Mouse (Mus musculus): ENCODE measurements at regions not wholly inside any gene's neighbourhood (a gene's known extent, or its start where the extent isn't known, plus 50 kb on each side); places are given as distances from the start of the nearest gene placed in this dataset.

DNA sequence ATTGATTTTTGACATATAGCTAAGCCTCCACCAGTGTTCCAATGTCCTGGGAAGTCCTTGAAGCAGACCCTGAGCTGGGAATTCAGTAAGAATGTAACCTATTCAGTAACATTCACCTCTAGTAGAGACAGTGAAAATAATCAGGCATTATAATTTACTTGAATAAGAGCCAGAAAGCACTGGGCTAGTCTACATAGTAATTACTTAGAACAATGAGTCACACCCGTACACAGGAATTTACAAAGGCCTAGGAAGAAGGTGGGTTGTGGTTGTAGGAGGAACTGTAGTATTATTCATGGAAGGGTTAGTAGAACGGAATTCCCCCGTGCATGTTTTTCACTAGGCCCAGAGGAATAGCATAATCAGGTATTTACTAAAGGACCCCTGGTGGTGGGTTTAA is 106.3 kb upstream of the Ddhd1 start:
- H3K4me2 ChIP-seq: no peak overlapping the region
- no peaks in the 10 kb centered on the region for H3K27me3 ChIP-seq (replicated peaks)
- H3K9me3 ChIP-seq (replicated peaks): 0 out of 2 replicates have a peak, but pooled peaks cover 4% of the 10 kb centered on the region
- no peak overlapping the region for H3K27ac ChIP-seq
- no peak overlapping the region for H3K4me3 ChIP-seq
- ATAC-seq: no peak
- no peaks in the 10 kb centered on the region for H3K4me1 ChIP-seq
- H3K36me3 ChIP-seq: no peaks in the 10 kb centered on the region
- no peak overlapping the region for H3K9ac ChIP-seq
- WGBS (ENCODE audit: insufficient replicate concordance): 69% methylated on average over 3 of the region's 3 CpGs

DNA sequence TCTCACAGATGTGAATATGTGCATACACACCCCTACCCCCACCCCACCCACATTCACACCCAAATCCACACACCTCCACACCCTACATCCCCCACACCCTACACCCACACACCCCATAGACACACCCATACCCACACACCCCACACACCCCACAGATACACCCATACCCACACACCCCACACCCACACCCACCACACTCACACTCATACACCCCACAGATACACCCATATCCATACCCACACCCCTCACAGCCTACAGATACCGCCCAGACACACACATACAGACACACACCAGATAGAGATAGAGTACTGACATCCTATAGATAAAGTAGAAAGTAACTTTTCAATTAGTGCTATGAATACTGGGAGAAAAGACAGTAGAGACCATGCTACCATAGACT is 108.6 kb upstream of the Ddhd1 start:
- H3K4me1 ChIP-seq: no peaks in the 10 kb centered on the region
- H3K4me3 ChIP-seq: no peak overlapping the region
- WGBS (ENCODE audit: insufficient replicate concordance): 69% methylated on average over 1 of the region's 1 CpGs
- no peaks in the 10 kb centered on the region for H3K27me3 ChIP-seq (replicated peaks)
- H3K27ac ChIP-seq: no peak overlapping the region
- H3K36me3 ChIP-seq: no peaks in the 10 kb centered on the region
- ATAC-seq: no peak
- 0 out of 2 replicates have a peak, but pooled peaks cover 4% of the 10 kb centered on the region for H3K9me3 ChIP-seq (replicated peaks)
- H3K4me2 ChIP-seq: no peak overlapping the region
- no peak overlapping the region for H3K9ac ChIP-seq

DNA sequence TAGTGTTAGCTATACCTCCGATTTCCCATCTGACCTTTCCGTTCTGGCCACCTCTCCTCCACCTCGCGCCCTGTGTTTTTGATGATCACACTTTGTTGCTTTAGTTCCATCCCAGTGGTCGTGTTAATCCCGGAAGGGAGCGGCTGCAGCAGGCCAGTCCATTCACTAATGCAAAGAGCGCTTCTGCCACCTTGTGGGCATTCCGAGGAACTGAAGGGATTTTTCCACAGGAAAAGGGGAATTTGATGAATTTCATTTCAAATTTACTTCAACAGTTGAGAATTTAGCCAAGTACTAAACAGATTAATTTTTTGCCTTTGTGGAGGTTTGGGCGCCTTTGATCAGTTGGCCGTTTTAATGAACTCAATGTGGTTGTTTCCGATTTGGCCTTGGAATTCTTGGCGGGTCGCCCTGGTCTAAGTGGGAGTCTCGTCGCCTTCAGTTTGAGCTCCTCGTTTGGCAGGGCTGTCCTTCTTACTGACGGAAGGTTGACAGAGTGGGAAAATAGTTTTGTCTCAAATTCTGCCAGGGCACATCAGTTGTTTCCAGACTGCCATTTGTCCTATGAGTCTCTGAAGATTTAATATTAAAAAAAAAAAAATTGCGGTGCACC is 114.8 kb upstream of the Ddhd1 start:
- Histone ChIP-seq H3K4me3 (no peak overlapping the region), H3K9me3 (replicated peaks) (no peaks in the 10 kb centered on the region), H3K4me1 (no peaks in the 10 kb centered on the region), H3K27ac (no peak overlapping the region), H3K27me3 (replicated peaks) (no peaks in the 10 kb centered on the region), H3K9ac (no peak overlapping the region), H3K4me2 (peak overlapping the region; percentile 49), H3K36me3 (no peaks in the 10 kb centered on the region)
- WGBS (ENCODE audit: insufficient replicate concordance): 23% methylated on average over 19 of the region's 19 CpGs
- no peak for ATAC-seq

DNA sequence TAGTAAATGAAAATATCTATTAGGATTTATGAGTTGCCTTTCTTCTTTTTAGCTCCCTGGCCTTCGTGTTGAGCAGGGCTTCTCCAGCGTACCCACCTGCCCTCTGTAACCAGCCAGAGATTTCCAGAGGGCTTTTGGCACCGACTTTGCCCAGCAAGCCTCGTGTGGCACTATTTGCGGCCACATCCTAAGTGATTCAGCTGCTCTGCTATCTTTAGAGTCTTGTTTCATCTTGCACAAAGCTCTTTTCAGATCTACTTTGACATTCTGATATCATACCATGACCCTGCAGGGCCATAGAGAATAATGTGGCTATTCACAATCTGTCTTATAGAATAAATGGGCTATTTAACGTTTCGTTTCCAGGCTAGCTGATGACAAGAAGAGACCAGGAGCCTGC is 115.4 kb upstream of the Ddhd1 start:
- 47% methylated on average over 7 of the region's 7 CpGs for WGBS (ENCODE audit: insufficient replicate concordance)

GRCm38 (mm10) chr14:45781850-45782249 is 123.9 kb upstream of the Ddhd1 start:
- no peak overlapping the region for H3K4me2 ChIP-seq
- H3K9me3 ChIP-seq (replicated peaks): 0 out of 2 replicates have a peak, but pooled peaks cover 3% of the 10 kb centered on the region
- no peaks in the 10 kb centered on the region for H3K36me3 ChIP-seq
- no peaks in the 10 kb centered on the region for H3K4me1 ChIP-seq
- H3K9ac ChIP-seq: no peak overlapping the region
- WGBS (ENCODE audit: insufficient replicate concordance): 71% methylated on average over 6 of the region's 6 CpGs
- H3K27me3 ChIP-seq (replicated peaks): no peaks in the 10 kb centered on the region
- no peak overlapping the region for H3K4me3 ChIP-seq
- no peak for ATAC-seq
- no peak overlapping the region for H3K27ac ChIP-seq

More for the DNA sequence above, 115.4 kb upstream of the Ddhd1 start:
- Histone ChIP-seq H3K27me3 (replicated peaks) (no peaks in the 10 kb centered on the region), H3K4me1 (no peaks in the 10 kb centered on the region), H3K36me3 (no peaks in the 10 kb centered on the region), H3K9ac (no peak overlapping the region), H3K27ac (no peak overlapping the region), H3K4me2 (no peak overlapping the region), H3K4me3 (no peak overlapping the region), H3K9me3 (replicated peaks) (no peaks in the 10 kb centered on the region)
- ATAC-seq: no peak

GRCm38 (mm10) chr14:45794980-45795379 is 137.0 kb upstream of the Ddhd1 start:
- Histone ChIP-seq H3K9ac (no peak overlapping the region), H3K4me2 (no peak overlapping the region), H3K4me1 (no peaks in the 10 kb centered on the region), H3K36me3 (no peaks in the 10 kb centered on the region), H3K27ac (no peak overlapping the region), H3K9me3 (replicated peaks) (no peaks in the 10 kb centered on the region), H3K27me3 (replicated peaks) (no peaks in the 10 kb centered on the region), H3K4me3 (no peak overlapping the region)
- WGBS (ENCODE audit: insufficient replicate concordance): 73% methylated on average over 1 of the region's 1 CpGs
- ATAC-seq: no peak

DNA sequence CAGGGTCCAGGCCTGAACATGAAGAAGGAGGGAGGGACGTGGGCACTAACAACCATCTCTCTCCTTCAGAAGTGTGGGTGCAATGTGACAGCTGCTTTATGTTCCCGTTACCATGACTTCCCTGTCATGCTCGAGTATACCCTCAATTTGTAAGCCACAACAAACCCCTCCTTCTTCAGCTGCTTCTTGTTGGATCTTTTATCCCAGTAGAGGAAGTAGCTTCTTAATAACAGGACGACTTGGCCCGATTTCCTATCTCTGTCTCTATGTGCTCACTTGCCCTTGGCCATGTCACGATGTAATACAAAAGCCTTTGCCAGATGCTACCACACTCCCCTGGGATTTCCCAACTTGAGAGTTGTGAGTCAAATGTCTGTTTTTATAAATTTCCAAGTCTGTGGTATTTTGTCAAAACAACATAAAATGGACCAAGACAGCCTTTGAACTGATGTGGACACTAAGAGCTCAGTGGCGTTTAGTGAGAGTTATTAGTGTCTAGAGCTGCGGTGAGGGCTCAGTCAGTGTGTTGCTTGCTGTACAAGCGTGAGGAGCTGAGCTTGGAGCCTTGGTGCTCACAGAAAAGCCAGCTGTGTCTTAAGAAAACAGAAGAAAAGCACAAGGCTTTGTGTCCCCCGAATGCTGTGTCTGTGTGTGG is 138.8 kb upstream of the Ddhd1 start:
- no peak overlapping the region for H3K27ac ChIP-seq
- H3K4me3 ChIP-seq: no peak overlapping the region
- H3K9ac ChIP-seq: no peak overlapping the region
- no peaks in the 10 kb centered on the region for H3K36me3 ChIP-seq
- no peaks in the 10 kb centered on the region for H3K4me1 ChIP-seq
- H3K9me3 ChIP-seq (replicated peaks): 0 out of 2 replicates have a peak, but pooled peaks cover 6% of the 10 kb centered on the region
- 64% methylated on average over 10 of the region's 10 CpGs for whole genome bisulfite sequencing (ENCODE audit: insufficient replicate concordance)
- H3K4me2 ChIP-seq: no peak overlapping the region
- ATAC-seq: no peak
- H3K27me3 ChIP-seq (replicated peaks): no peaks in the 10 kb centered on the region

DNA sequence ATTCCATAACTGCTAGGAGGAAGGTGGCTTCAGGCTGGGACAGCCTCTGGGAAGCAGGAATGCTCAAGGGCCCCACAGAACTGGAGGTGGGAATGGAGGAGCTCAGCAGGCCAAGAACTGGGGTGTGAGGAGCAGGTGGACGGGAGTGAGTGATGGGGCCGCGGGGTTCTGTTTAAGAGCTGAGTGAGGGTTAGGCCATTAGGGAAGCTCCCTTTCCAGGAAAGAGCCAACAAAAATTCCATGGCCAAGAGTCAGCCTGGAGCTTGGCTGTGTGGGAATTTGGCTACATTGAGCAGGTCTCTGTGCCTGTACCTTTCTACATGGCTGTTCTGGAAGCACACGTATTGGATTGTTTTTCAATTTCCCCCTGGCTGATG is 139.4 kb upstream of the Ddhd1 start:
- Histone ChIP-seq H3K9ac (no peak overlapping the region), H3K36me3 (no peaks in the 10 kb centered on the region), H3K27ac (no peak overlapping the region), H3K27me3 (replicated peaks) (no peaks in the 10 kb centered on the region), H3K4me2 (no peak overlapping the region), H3K4me3 (no peak overlapping the region), H3K4me1 (no peaks in the 10 kb centered on the region), H3K9me3 (replicated peaks) (0 out of 2 replicates have a peak, but pooled peaks cover 6% of the 10 kb centered on the region)
- no peak for ATAC-seq
- WGBS (ENCODE audit: insufficient replicate concordance): 77% methylated on average over 4 of the region's 4 CpGs

- no peaks in the 10 kb centered on the region for H3K4me1 ChIP-seq
- 0 out of 2 replicates have a peak, but pooled peaks cover 6% of the 10 kb centered on the region for H3K9me3 ChIP-seq (replicated peaks)
- no peak for ATAC-seq
- no peak overlapping the region for H3K4me2 ChIP-seq
- no peak overlapping the region for H3K27ac ChIP-seq
- H3K36me3 ChIP-seq: no peaks in the 10 kb centered on the region
- 51% methylated on average over 2 of the region's 2 CpGs for WGBS (ENCODE audit: insufficient replicate concordance)
- no peak overlapping the region for H3K4me3 ChIP-seq
- H3K27me3 ChIP-seq (replicated peaks): no peaks in the 10 kb centered on the region
- H3K9ac ChIP-seq: no peak overlapping the region
Measured at GRCm38 (mm10) chr14:45799286-45799685, 141.3 kb upstream of the Ddhd1 start.

DNA sequence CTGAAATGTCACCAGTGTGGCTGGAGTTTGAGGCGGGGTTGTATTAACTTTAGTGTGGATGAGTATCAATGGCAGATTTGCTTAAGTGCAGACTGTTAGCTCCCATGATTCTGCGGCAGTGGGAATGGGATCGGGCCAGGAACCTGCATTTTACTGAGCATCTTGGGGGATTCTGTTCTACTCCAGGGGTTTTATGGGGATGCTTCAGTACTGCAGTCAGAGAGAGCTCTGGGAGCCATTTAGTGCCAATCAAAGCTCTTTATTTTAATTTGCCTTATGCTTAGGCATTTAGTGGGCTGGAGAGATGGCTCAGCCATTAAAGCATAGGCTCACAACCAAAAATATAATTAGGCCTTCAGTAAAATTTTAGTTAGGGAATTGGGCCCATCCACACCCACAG is 148.0 kb upstream of the Ddhd1 start:
- no peaks in the 10 kb centered on the region for H3K36me3 ChIP-seq
- H3K4me3 ChIP-seq: no peak overlapping the region
- no peaks in the 10 kb centered on the region for H3K4me1 ChIP-seq
- H3K4me2 ChIP-seq: no peak overlapping the region
- ATAC-seq: no peak
- no peak overlapping the region for H3K27ac ChIP-seq
- H3K9ac ChIP-seq: no peak overlapping the region
- H3K9me3 ChIP-seq (replicated peaks): no peaks in the 10 kb centered on the region
- H3K27me3 ChIP-seq (replicated peaks): no peaks in the 10 kb centered on the region
- 71% methylated on average over 3 of the region's 3 CpGs for WGBS (ENCODE audit: insufficient replicate concordance)

GRCm38 (mm10) chr14:45806726-45807280 is 148.9 kb upstream of the Ddhd1 start:
- no peak overlapping the region for H3K27ac ChIP-seq
- no peaks in the 10 kb centered on the region for H3K4me1 ChIP-seq
- WGBS (ENCODE audit: insufficient replicate concordance): 80% methylated on average over 7 of the region's 7 CpGs
- H3K9ac ChIP-seq: no peak overlapping the region
- H3K36me3 ChIP-seq: no peaks in the 10 kb centered on the region
- no peaks in the 10 kb centered on the region for H3K27me3 ChIP-seq (replicated peaks)
- no peak overlapping the region for H3K4me2 ChIP-seq
- H3K4me3 ChIP-seq: no peak overlapping the region
- ATAC-seq: no peak
- no peaks in the 10 kb centered on the region for H3K9me3 ChIP-seq (replicated peaks)

DNA sequence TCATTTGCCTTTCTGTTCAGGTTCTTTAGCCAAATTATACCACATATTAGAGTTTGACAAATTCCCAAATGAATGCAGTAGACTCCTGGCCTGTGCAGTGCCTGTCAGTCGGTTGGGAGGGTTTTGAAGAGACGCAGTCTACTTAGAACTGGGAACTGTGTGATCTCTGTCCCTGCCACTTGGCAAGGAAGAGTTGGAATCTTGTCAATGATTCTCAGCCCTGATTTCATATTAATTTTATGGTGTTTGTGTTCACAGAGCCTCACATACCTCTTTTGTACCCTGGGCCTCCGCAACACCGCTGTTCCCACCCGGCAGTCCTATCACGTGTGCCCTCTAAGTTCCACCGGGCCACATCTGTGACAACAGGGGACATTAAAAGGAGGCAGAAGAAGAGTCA is 149.8 kb upstream of the Ddhd1 start:
- Histone ChIP-seq H3K4me2 (no peak overlapping the region), H3K4me3 (no peak overlapping the region), H3K27me3 (replicated peaks) (no peaks in the 10 kb centered on the region), H3K4me1 (no peaks in the 10 kb centered on the region), H3K9ac (no peak overlapping the region), H3K27ac (no peak overlapping the region), H3K36me3 (no peaks in the 10 kb centered on the region), H3K9me3 (replicated peaks) (no peaks in the 10 kb centered on the region)
- no peak for ATAC-seq
- 84% methylated on average over 7 of the region's 7 CpGs for WGBS (ENCODE audit: insufficient replicate concordance)

Data from liver, embryonic 12.5 days (tissue).